Mouse (Mus musculus) layer of hippocampus, postnatal 10 days (tissue): ENCODE data around the gene C1qa. TPM values are rescaled to one million over a fixed set of nuclear protein-coding genes. Genes with fewer than 3 reads are reported as not detected.

ENCODE experiments used
- DNase-seq, 2 experiments: peaks; one replicate each; pipeline ENCODE4 v3.0.0; 2021; ENCODE audit warnings: low spot score in 2 of 2
- total RNA-seq, 2 experiments: library from RNA; stranded (reverse); gene quantifications; 2 replicates each; pipeline ENCODE4 v1.2.3; 2021

The C1qa gene
- total RNA-seq, 2 experiments from 2014 or later = 30.6 to 32.0 TPM

DNA sequence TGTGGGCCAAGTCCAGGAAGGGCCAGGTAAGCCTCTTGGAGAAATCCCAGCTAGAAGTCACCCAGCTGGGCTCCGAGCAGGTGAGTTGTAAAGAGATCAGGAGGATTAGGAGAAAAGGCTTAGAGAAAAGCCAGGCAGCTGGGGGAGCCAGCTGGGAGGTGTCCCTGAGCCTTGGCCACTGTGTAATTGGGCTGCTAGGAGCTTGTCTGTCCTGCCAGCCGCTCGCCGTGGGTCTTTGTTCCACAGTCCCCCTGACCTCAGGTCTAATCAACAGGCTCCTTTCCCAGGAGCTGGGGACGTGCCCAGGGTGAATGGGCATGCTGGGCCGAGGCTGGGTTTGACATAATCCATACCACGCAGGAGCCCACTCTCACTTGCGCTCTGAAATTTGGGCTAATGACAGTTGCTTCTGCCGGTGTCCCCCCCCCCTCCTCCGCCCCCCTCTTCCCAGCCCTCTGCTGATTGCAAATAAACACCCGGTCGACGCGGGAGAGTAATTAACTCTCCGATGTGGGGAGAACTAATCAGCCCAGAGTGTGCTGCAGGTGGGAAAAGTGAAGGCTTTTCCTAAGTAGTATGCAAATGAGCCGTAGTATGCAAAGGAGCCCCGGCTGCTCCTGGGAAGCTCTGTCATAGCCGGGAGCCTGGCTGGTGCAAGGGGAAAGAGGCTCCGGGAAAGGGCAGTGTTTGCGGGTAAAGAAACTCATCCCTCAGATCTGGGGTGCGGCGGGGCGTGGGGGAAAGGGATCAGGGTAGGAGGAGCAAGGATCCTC, 6.3 kb upstream of the C1qa start:
- DNase-seq = no peak

DNA sequence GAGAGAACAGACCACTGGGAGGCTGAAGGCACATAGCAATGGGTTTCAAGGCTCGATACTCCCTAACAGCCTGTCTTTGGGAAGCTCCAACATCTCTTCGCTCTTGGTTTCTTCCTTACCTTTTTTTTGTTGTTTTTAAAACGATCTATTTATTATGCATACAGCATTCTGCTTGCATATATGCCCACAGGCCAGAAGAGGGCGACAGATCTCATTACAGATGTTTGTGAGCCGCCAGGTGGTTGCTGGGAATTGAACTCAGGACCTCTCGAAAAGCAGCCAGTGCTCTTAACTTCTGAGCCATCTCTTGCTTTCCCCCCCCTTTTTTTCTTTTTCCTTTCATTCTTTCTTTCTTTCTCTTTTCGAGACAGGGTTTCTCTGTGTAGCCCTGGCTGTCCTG, 551 bp upstream of the C1qa start:
- DNase-seq = no peak

DNA sequence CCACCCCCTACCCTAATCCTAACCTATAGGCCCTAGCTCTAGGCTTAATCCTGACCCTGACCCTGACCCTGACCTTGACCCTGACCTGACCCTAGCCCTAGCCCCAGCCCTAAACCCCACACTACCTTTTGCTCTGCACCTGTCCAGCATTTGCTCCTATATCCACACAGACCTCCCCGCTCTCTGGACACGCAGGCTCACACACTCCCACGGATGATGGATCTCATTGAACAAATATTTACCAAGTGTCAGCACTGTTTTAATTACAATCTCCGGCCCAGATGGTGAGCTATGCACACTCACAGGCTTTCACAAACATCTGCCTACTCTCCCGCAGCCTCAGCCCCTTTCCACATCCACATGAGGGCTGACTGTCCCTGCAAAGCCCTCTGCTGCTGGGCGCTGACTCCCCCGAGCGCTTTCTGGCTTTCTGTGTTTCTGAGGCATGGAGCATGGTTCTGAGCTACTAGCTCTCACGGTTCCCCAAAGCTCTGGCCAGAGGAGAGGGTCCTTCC, 462 bp downstream of the C1qa start:
- DNase-seq = no peak

DNA sequence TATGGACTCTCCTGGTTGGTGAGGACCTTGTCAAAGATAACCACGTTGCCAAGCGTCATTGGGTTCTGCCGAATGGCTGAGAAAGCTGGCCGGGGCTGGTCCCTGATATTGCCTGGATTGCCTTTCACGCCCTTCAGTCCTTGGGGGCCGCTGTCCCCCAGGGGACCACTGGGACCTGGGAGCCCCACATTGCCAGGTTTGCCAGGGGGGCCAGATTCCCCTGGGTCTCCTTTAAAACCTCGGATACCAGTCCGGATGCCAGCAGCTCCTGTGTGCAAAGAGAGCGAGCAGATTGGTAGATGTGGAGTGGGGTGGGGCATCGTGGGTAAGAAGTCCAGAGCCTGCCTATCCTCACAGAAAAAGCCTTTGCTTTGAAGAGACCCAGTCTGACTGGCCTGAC, 2.1 kb downstream of the C1qa start:
- no peak for DNase-seq

DNA sequence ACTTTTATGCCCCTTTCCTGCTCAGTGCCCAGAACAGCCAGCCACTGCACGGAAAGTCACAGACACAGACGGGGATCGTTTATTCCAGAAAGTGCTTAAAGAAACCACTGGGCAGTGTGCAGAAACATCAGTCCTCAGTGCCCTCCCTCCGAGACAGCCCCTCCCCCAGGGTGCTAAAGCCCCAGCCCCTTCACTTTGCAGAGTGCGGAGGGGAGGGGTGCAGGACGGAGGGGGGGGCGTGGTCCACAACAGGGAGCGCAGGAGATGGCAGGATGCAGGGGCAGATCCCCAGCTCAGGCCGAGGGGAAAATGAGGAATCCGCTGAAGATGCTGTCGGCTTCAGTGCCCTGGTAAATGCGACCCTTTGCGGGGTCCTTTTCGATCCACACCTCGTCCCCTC, 2.7 kb downstream of the C1qa start:
- no peak for DNase-seq

DNA sequence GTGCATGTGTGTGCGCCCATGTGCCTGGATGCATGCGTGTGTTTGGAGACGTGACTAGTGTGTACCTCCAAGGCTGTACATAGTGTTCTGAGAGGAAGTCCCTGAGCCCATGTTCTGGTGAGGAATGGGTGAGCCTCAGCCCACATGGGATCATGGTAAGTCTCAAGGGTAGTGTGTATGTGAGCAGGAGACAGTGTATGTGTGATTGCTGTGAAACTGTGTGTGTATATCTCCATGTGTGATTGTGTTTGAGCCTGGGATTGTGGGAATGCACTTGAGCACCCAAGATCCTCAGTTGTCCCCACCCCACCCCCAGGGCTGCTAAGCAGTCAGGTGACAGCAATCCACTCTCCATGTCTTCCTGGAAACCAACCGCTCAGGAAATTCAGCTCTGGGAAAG, 3.8 kb downstream of the C1qa start:
- no peak for DNase-seq

DNA sequence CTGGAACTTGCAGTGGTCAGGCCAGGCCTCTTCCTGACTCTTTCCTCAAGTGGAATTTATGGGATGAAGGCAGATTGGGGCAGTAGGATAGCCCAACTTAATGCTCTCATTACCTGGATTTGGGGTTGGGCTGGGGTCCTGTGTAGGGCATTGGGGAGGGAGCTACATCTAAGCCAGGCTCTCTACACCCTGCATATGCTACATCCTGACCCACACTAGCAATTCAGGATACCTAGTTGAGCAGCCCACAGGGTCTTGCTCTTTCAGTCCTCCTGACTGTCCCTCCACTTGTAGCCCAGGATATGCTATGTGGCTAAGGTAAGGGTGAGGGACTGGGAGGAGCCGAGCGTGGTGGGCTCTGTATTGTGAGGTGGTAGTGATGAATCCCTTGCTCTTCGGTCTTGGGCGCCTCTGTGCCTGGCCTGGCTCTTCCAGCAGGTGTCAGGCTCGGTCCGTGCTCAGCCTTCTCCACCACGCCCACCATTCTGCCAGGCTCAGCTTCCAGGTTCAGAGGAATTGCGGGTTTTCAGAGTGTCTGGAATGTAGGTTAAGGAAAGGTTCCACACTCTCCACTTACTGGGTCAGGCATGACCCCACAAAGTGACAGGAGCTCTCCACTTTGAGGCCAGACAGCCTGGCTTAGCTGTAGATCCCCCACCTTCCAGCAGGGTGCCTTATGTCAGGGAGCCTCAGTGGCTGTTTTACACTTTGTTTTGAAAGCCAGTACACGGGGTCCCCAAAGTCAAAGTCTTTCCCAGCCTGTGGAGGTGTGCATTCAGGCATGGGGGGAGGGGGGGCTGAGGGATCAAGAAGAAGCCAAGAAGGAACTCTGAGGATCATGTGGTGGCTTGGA, 4.7 kb downstream of the C1qa start:
- DNase-seq = peak; percentile 72 to 80

DNA sequence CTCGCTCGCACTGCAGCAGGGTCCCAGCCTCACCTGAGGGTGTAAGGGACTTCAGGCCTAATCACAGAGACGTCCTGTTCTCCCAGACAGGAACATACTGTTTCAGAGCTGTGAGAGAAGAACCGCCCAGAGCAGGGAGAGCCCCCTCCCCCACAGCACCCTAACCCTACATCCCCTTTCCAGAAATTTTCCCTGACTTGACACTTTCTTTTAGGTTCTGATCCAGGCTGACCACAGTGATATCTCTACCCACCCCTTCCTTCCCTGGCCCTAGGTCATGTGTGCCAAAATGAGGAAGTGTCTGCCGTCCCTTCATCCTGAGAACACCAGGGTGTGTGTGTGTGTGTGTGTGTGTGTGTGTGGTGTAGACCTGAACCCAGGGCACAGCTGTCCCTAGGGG, 5.8 kb downstream of the C1qa start, which contains the start of gene C1qc:
TSS of gene C1qc (minus strand) at position 255 of the 400 bp plus-strand sequence.
- DNase-seq = no peak

DNA sequence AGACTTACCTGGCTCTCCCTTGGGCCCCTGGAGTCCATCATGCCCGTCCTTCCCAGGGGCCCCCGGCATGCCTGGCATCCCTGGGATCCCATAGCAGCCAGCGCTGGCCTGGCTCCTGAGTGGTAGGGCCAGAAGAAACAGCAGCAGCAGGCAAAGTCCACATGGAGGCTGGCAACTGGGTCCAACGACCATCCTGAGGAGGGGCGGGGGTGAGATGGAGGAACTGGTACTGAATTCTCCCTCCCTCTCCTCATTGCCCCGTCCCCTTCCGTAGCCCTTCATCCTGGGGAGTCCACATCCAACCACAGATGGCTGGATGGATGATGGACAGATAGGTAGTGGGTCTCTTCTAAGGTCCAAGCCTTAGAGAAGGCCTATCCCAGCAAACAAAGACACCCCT, 6.2 kb downstream of the C1qa start:
- DNase-seq = no peak

DNA sequence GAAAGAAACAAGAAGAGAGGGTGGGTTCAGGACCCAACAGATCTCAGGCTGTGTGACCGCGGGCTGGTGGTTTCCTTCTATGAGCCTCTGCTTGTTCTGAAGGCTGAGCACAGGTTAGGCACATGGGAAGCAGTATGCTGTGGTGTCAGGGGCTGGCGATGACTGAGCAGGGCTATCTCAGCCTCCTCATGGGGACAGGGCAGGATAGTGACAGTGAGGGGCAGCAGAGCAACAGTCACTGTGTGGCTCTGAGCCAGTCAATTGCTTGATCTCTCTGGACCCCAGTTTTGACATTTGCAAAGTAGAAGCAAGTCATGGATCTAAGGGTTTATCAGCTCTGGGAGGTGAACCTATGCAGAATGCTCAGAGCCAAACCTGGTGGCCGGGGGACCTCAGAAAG, 7.5 kb downstream of the C1qa start:
- DNase-seq = no peak

DNA sequence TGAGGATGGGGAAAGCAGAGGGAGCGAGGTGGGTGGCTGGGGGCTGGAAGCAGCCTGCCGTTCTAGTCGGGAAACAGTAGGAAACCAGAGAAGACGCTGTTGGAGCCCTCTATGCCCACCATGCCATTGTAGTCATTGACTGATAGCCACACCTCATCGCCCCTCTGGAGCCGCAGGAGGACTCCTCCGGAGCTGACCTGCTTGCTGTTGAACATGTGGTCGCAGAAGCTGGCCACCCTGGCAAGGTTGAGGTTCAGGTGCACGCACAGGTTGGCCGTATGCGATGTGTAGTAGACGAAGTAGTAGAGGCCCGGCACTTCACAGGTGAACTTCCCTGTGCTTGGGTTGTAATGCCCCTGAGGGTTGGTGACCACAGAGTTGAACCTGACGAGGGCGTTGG, 8.6 kb downstream of the C1qa start:
- no peak for DNase-seq

DNA sequence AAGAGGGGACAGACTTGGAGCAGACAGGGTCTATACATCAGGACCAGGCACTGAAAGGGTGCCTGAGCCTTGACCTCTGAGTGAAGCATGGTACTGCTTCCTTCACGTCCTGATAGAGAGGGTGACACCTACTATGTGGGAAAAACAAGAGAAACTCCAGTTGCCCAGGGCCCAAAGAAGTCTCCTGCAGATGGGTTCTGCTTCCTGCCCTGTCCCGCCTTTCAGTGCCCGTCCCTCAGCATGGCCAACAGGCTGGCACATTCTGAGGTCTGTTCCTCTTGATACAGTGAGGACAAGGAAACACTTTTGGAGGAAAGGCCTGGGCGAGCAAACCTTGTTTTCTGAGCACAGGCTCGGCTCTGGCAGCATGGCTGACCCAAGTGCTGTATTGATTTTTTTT, 10.9 kb downstream of the C1qa start:
- no peak for DNase-seq

DNA sequence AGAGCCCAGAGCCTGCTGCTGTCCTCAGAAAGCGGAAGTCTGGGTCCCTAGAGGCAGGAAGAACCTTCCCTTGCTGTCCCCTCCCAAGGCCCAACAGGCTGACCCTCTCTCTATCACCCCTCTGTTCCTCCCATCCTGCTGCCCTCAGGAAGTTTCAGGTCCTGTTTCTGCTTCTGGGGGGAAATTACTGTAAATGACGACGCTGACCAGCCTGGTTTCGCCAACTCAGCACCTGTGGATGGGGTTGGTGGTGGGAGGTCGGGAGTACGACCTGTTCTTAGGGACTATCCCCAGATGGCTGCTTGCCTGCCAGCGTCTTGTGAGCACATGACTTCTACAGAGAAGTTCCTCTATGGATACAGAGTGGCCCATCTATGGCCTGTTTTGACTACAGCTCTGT, 12.5 kb downstream of the C1qa start, which contains the start of gene C1qb:
TSS of gene C1qb (minus strand) at position 87 of the 400 bp plus-strand sequence.
- no peak for DNase-seq

DNA sequence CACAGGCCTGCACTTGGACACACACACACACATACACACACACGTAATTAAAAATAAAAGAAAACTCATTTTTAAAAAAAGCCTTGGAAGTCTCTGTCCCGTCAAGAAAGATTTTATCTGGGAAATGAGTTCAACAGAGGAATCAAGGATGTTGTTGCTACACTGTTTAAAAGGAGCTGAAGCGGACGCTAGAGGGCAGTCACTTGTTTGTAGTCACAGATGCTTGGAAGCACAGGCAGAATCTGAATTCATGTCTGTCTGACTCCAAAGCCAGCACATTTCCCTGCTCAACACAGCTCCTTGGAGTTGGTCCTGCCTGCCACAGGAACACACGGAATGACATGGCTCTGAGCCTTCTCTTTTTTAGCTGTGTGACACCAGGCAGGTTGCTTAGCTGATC, 20.0 kb downstream of the C1qa start:
- DNase-seq = peak in 1 of 2 experiments; percentile 46

DNA sequence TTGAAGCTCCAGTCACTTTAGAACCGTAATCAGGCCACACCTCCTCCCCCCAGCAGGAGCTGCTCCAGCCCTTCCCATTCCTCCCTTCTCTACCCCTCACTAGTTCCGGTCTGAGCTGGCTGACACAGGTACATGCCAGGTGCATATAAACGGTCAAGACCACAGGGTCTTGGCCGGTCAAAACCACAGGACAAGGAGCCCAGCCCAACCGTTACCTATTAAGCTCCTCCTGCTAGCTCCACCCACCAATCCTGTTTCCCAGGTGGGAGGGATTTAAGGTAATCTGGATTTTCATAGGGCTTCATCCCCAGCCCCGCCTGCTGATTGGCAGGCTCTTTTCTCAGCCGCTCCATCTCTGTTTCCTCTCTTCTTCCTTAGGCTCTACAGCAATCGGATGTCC, 20.4 kb downstream of the C1qa start:
- no peak for DNase-seq

DNA sequence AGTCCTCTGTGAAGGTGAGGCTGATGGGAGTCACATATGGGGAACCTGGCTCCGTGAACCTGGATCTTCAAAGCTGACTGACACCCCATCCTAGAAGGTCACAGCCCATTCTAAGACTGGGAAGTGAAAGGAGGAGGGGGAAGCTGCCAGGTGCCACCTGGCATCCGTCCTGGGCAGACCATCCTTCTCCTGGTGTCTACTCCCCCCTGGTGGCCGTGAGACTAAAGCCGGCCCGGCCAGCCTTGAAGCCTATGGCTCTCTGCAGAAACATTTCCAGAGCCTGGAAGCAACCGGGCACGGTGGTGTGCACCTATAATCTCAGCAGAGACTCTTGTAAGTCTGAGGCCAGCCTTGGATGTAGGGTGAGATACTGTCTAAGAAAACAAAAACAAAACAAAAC, 21.6 kb downstream of the C1qa start:
- peak; percentile 77 to 80 for DNase-seq

DNA sequence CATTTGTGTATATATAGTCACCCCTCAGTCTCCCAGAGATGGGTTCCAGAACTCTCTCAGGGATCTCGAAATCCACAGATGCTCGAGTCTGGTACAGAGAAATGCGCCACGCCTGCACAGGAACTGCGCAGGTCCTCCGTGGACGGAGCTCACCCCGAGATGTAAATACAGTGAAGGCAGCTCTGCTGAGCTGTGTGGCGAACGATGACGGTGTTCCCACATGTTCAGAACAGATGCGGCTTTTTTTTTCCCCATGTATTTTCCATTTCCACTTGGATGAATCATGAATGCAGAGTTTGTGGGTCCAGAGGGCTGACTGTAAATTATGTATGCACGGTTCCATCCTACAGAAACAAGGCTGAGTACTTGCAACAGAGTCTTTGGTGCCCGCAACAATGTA, 23.6 kb downstream of the C1qa start:
- DNase-seq = no peak

DNA sequence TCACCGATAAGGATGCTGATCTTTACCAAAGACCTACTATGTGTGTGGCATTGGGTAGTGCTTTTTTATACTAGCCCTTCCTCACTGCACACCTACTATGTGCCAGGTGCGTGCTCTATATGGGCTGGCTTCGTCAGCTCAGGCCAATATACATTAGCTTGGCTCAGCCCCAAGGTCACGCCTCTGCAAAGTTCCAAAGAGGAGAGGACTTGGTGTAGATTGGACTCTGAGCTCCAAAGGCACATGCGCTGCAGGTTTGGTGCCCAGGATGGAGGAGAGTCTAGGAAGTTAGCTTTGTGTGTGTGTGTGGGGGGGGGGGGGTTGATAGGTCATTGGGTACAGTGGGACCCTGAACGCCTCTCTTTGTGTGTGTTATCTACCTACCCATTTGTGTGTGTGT, 30.2 kb downstream of the C1qa start:
- no peak for DNase-seq

DNA sequence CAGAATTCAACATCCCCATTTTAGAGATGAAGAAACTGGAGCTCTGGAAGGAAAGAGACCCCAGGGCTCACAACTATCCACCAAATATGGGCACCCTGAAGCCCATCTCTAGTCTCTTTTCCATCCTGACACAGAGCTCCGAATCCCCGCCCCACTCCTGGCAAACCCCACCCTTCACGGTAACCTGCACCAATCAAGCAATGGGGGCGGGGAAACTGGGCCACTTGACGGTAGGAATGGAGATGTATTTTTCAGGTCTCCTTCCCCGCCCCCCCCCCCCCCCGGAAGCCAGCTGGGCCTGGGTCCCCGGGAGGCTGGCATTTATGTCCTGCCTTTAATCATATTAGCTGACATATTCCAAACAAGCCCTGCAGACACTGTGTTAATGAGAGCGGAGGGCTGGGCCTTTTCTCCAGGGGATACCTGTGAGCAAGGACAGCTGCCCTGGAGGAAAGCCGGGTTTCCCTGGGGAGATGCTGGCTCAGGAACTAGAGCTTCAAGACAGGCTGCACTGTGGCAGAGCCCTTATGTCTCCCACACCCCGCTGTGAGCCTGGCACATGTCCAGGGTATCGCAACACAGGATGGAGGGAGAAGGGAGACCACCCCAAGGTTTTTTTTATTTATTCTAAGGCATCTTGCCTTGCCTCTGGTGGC, 30.8 kb downstream of the C1qa start:
- DNase-seq = no peak

DNA sequence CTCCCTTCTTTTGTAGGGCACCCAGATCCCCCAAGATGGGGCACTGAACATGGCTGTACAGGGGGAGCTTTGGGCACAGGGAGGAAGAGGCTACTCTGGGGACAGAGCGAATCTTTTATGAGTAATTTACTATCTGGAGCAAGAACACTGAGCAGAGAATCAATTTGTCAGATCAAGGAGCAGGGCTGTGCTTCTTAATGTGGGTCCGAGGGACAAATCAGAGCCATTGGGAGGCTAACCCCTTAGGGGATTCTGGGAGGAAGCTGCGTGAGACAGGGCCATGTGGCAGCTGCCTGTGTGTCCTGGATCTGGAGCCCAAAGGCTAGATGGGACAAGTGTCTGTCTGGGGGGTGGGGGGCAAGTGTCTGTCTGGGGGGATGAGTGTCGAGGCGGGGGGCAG, 33.1 kb downstream of the C1qa start:
- DNase-seq = no peak

DNA sequence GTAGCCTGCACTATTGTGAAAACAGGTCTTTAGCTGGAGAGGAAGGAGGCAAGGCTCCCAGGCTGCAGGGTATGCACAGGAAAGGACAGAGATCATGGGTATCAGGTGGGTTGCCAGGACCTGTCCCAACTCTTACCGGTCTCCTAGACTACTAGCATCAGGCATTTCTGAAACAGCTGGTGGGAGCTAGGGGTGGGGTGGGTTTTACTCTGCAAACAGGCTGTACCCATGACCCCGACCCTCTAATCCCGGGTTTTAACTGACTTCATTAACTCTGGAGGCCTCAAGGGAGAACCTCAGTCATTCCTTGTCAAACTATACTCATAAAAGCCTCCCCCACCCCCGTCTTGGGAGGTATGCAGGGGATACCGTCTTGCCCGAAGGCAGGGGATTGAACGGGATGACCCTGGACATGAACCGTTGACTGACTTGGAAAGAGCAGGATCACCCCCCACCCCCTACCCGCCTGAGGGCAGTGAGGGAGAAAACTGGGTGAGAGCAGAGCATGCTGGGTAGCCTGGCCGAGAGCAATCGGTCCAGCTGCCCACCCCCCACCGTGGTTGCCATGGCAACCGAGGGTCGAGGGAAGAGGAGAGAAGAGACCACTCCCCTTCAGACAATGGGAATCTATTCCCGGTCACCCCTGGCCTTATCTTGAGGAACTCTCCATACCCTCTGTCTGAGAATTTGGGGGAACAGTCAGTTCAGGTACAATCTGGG, 33.7 kb downstream of the C1qa start:
- DNase-seq = no peak
